In the genomic region with DNA sequence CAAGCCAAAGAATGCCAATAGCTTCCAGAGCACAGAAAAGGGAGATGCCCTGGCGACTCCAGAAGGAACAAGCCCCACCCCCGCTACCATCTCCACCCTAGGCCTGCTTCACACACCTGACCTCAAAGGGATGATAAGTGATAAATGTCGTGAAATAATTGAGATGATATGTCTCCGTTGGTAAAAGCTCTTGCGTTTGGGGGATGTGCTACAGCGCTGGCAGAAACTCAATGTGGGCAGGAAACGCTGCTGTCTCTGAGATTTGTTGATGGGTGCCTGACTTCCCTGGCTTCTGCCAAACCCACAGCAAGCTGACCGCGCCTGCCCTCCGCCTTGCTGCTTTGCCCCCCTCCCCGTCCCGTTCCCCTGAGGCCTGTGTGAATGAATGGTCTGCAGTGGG, we compare ENCODE assay signal across 7 mouse cellular contexts. TPM values are rescaled to one million over a fixed set of nuclear protein-coding genes. Genes with fewer than 3 reads are reported as not detected.
DNase-seq lines count a peak whose midpoint lies in the region; ATAC-seq lines count a peak whose summit lies in the region.

No protein-coding gene starts in this region.

- ATAC-seq in midbrain, embryonic 13.5 days = no peak
- no peak for ATAC-seq in midbrain, embryonic 11.5 days (ENCODE audit: low FRiP score)
- no peak for ATAC-seq in embryonic facial prominence, embryonic 13.5 days (ENCODE audit: insufficient number of reproducible peaks, insufficient read depth, low FRiP score, low TSS enrichment, low read depth)
- ATAC-seq in kidney, embryonic 15.5 days (replicated peaks; ENCODE audit: low FRiP score) = no peak
- no peak for ATAC-seq in liver, embryonic 11.5 days (replicated peaks; ENCODE audit: low FRiP score)

- WGBS in midbrain, embryonic 13.5 days = 70% methylated on average over 12 of the region's 12 CpGs
- WGBS in midbrain, embryonic 11.5 days = 71% methylated on average over 12 of the region's 12 CpGs
- WGBS in embryonic facial prominence, embryonic 13.5 days = 30% methylated on average over 12 of the region's 12 CpGs
- 32% methylated on average over 12 of the region's 12 CpGs for WGBS in kidney, embryonic 15.5 days
- 33% methylated on average over 12 of the region's 12 CpGs for WGBS in liver, embryonic 11.5 days

- peaks cover 26% of the 10 kb centered on the region for H3K36me3 ChIP-seq in midbrain, embryonic 13.5 days
- H3K36me3 ChIP-seq in midbrain, embryonic 11.5 days (ENCODE audit: control insufficient read depth, insufficient read depth, low read length) = no peaks in the 10 kb centered on the region; the same call in 1 of the 2 replicates
- peaks cover 20% of the 10 kb centered on the region for H3K36me3 ChIP-seq in embryonic facial prominence, embryonic 13.5 days
- peaks cover 21% of the 10 kb centered on the region for H3K36me3 ChIP-seq in kidney, embryonic 15.5 days
- peaks cover 5% of the 10 kb centered on the region; the same call in 1 of the 2 replicates for H3K36me3 ChIP-seq in liver, embryonic 11.5 days (ENCODE audit: control insufficient read depth, insufficient read depth, low read length)

- DNase-seq in midbrain, embryonic 11.5 days (ENCODE audit: low spot score, missing footprints) = no peak
- peak; percentile 47 for DNase-seq in thymus, postnatal 14 days
- DNase-seq in liver, embryonic 11.5 days (ENCODE audit: low spot score) = no peak
- no peak for DNase-seq in B cell, adult 2 months

- no peak overlapping the region for H3K4me3 ChIP-seq in midbrain, embryonic 13.5 days (replicated peaks)
- no peak overlapping the region for H3K4me3 ChIP-seq in midbrain, embryonic 11.5 days (ENCODE audit: low read depth, low read length)
- H3K4me3 ChIP-seq in embryonic facial prominence, embryonic 13.5 days = no peak overlapping the region
- no peak overlapping the region for H3K4me3 ChIP-seq in kidney, embryonic 15.5 days (replicated peaks)
- H3K4me3 ChIP-seq in liver, embryonic 11.5 days (ENCODE audit: low read depth, low read length) = no peak overlapping the region

- no peak overlapping the region for H3K27ac ChIP-seq in midbrain, embryonic 13.5 days
- no peak overlapping the region for H3K27ac ChIP-seq in midbrain, embryonic 11.5 days (ENCODE audit: low read depth, low read length)
- 0 out of 2 replicates have a peak overlapping the region, but pooled peaks have one; percentile 28 for H3K27ac ChIP-seq in embryonic facial prominence, embryonic 13.5 days
- peak overlapping the region; percentile 13; the same call in 1 of the 2 replicates for H3K27ac ChIP-seq in kidney, embryonic 15.5 days
- no peak overlapping the region for H3K27ac ChIP-seq in liver, embryonic 11.5 days (ENCODE audit: low read depth, low read length)

- peaks cover 28% of the 10 kb centered on the region for H3K4me1 ChIP-seq in midbrain, embryonic 13.5 days (replicated peaks)
- 0 out of 2 replicates have a peak, but pooled peaks cover 2% of the 10 kb centered on the region for H3K4me1 ChIP-seq in midbrain, embryonic 11.5 days (ENCODE audit: control insufficient read depth, insufficient read depth, low read length)
- H3K4me1 ChIP-seq in embryonic facial prominence, embryonic 13.5 days = peaks cover 52% of the 10 kb centered on the region
- H3K4me1 ChIP-seq in kidney, embryonic 15.5 days = peaks cover 85% of the 10 kb centered on the region
- H3K4me1 ChIP-seq in liver, embryonic 11.5 days (replicated peaks; ENCODE audit: control insufficient read depth, insufficient read depth, low read length) = peaks cover 44% of the 10 kb centered on the region

- no peaks in the 10 kb centered on the region for H3K9me3 ChIP-seq in midbrain, embryonic 13.5 days
- no peaks in the 10 kb centered on the region for H3K9me3 ChIP-seq in midbrain, embryonic 11.5 days (ENCODE audit: control insufficient read depth, low read length)
- no peaks in the 10 kb centered on the region for H3K9me3 ChIP-seq in embryonic facial prominence, embryonic 13.5 days
- H3K9me3 ChIP-seq in kidney, embryonic 15.5 days (replicated peaks) = no peaks in the 10 kb centered on the region
- H3K9me3 ChIP-seq in liver, embryonic 11.5 days (ENCODE audit: control insufficient read depth, low read length) = no peaks in the 10 kb centered on the region

- H3K9ac ChIP-seq in midbrain, embryonic 13.5 days (replicated peaks) = 0 out of 2 replicates have a peak overlapping the region, but pooled peaks have one; percentile 23
- no peak overlapping the region for H3K9ac ChIP-seq in midbrain, embryonic 11.5 days (ENCODE audit: low read length)
- H3K9ac ChIP-seq in embryonic facial prominence, embryonic 13.5 days = no peak overlapping the region
- H3K9ac ChIP-seq in kidney, embryonic 15.5 days = no peak overlapping the region
- no peak overlapping the region for H3K9ac ChIP-seq in liver, embryonic 11.5 days (ENCODE audit: low read depth, low read length)

- H3K27me3 ChIP-seq in midbrain, embryonic 13.5 days = no peaks in the 10 kb centered on the region
- H3K27me3 ChIP-seq in midbrain, embryonic 11.5 days (ENCODE audit: control insufficient read depth, insufficient read depth, low read length) = no peaks in the 10 kb centered on the region
- H3K27me3 ChIP-seq in embryonic facial prominence, embryonic 13.5 days = no peaks in the 10 kb centered on the region
- no peaks in the 10 kb centered on the region for H3K27me3 ChIP-seq in kidney, embryonic 15.5 days
- H3K27me3 ChIP-seq in liver, embryonic 11.5 days (replicated peaks; ENCODE audit: control insufficient read depth, insufficient read depth, low read length) = no peaks in the 10 kb centered on the region

- no peak overlapping the region for H3K4me2 ChIP-seq in midbrain, embryonic 13.5 days (replicated peaks)
- H3K4me2 ChIP-seq in midbrain, embryonic 11.5 days = no peak overlapping the region
- peak overlapping the region; percentile 44 for H3K4me2 ChIP-seq in embryonic facial prominence, embryonic 13.5 days
- peak overlapping the region; percentile 40 for H3K4me2 ChIP-seq in kidney, embryonic 15.5 days
- H3K4me2 ChIP-seq in liver, embryonic 11.5 days = no peak overlapping the region

RNA-seq across cellular contexts. Expression of a gene that starts 6.8 kb away (rescaled TPM):
- 57.6 and 63.5 TPM in 2 replicates for polyA plus RNA-seq in midbrain, embryonic 13.5 days (2015; fragmentation: Nextera tagmentation; extraction: Ambion mirVana)
- polyA plus RNA-seq in midbrain, embryonic 11.5 days (2014; fragmentation: Nextera tagmentation; extraction: Ambion mirVana) = 33.1 and 34.8 TPM in 2 replicates
- polyA plus RNA-seq in embryonic facial prominence, embryonic 13.5 days (2015; fragmentation: Nextera tagmentation; extraction: Ambion mirVana) = 48.3 and 57.5 TPM in 2 replicates
- 52.0 and 55.9 TPM in 2 replicates for polyA plus RNA-seq in kidney, embryonic 15.5 days (2015; fragmentation: Nextera tagmentation; extraction: Ambion mirVana)
- 26.2 and 28.7 TPM in 2 replicates for polyA plus RNA-seq in liver, embryonic 11.5 days (2014; fragmentation: Nextera tagmentation; extraction: Ambion mirVana)

RNA-seq across cellular contexts. Expression of a gene that starts 44.0 kb away (rescaled TPM):
- 50.5 and 55.1 TPM in 2 replicates for polyA plus RNA-seq in midbrain, embryonic 13.5 days (2015; fragmentation: Nextera tagmentation; extraction: Ambion mirVana)
- polyA plus RNA-seq in midbrain, embryonic 11.5 days (2014; fragmentation: Nextera tagmentation; extraction: Ambion mirVana) = 53.2 and 55.7 TPM in 2 replicates
- polyA plus RNA-seq in embryonic facial prominence, embryonic 13.5 days (2015; fragmentation: Nextera tagmentation; extraction: Ambion mirVana) = 30.7 and 36.8 TPM in 2 replicates
- polyA plus RNA-seq in kidney, embryonic 15.5 days (2015; fragmentation: Nextera tagmentation; extraction: Ambion mirVana) = 35.6 and 35.8 TPM in 2 replicates
- polyA plus RNA-seq in liver, embryonic 11.5 days (2014; fragmentation: Nextera tagmentation; extraction: Ambion mirVana) = 13.3 and 14.0 TPM in 2 replicates

Comparison
In these comparisons a context has a peak if more than half of its experiments do, and no peak if none do; other contexts are left out.
1. H3K27ac ChIP-seq: peak in embryonic facial prominence, embryonic 13.5 days (single experiment) and kidney, embryonic 15.5 days (single experiment); none in midbrain, embryonic 13.5 days (single experiment), midbrain, embryonic 11.5 days (single experiment) and liver, embryonic 11.5 days (single experiment).
2. H3K4me2 ChIP-seq: peak in embryonic facial prominence, embryonic 13.5 days (single experiment) and kidney, embryonic 15.5 days (single experiment); none in midbrain, embryonic 13.5 days (single experiment), midbrain, embryonic 11.5 days (single experiment) and liver, embryonic 11.5 days (single experiment).